Mouse (Mus musculus) lung, postnatal 10 days (tissue): ENCODE results near the gene Slc26a5.
A peak's percentile ranks its signal among the peaks of the same experiment; 100 is the strongest.

Experiments used
- DNase-seq: peaks from one replicate; pipeline ENCODE4 v3.0.0; 2021

Slc26a5 gene

DNA sequence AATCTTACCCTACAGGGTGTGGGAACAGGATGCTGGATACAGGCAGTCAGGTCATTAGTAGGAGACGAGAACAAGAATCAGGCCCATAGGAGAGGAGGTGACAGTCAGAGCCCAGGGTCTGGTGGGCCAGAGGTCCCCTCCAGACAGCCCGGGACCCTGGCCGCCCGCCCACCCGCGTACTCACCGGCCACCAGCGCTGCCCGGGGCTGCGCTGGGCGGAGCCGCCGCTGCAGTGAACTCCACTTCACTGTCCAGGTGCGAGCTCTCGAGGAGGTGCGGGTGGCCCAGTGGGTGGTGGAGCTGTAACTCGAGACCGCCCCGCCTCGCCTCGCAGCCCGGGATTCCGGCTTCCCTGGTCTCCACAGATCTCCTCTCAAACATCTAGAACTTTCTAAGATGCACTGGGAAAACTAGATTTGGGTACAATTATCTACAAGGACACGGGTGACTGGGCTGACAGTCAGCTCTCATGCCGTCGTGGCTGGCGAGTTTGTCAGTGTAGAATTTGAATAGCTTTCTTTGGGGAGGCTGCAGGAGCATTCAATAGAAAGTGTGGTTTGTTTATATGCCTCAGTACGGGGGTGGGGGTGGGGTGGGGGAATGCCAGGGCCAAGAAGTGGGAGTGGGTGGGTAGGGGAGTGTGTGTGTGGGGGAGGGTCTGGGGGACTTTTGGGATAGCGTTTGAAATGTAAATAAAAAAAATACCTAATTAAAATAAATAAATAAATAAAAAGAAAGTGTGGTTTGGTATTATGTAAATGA is at the start of gene Slc26a5:
Slc26a5 (minus strand) TSS at position 259 of the 762 bp plus-strand sequence.
- peak; percentile 9 for DNase-seq

DNA sequence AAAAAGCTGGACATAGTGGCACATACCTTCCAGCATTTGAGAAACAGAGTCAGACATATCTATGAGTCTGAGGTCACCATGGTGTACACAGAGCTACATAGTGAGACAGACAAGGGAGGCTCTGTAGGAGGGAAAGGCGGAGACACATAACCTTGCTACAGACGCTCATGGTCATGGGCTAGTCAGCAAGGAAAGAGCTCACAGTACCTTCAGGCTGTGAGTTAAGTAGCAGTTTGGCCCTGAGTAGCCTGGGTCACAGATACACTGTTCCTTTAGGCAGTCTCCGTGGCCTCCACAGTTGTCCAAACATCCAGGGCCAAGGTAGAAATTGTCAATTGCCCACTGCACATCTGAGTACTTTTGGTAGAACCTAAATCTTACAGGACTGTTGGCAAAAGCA is 49.4 kb upstream of the Slc26a5 start:
- no peak for DNase-seq

DNA sequence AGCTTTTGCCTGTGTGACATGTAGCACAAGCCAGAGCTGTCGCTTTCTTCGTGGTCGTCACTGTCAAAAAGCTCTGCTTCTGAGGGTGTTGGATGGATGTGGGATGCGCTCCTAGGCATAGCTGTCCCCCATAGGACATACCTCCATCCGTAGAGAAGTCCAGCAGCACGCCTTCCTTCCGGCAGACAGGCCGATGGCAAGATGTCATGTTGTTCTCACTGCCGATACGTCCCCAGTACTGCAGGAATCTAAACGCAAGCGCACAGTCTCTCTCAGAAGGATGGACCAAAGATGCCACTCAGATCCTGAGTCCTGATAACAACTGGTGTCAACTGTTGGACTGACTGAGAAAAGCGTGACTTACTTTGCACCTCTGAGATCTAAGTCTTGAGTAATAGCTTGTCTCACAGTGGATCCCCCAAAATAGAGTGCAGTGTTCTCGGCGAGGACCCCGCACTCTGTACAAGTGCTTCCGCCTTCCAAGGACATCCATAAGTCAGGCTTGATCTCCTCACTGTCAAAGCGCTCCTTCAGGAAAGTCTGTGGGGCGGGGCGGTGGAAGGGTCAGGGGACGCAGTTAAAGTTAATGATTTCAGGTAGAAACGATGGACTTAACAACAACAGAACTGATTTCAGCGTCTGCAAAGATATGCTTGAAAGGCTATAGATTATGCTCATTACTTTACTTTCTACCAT is 47.6 kb upstream of the Slc26a5 start:
- DNase-seq = no peak

DNA sequence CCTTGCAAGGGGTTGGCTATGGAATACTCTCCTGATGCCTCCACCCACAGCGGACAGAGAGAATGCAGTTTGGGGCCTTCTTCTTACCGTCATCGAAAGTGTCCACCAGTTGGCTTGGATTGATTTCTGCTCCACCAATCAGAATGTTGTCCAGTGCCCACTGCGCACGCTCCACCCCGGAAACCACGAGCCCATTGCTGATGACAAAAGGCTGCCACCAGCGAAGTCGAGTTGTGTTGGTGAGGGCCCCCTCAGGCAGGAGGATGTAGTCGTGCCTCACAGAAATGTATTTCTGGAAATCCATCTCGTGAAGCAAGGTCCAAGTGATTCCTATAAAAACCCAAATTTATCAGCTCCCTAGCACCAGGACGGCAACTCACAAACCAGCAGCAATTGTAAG is 45.3 kb upstream of the Slc26a5 start:
- DNase-seq = no peak

DNA sequence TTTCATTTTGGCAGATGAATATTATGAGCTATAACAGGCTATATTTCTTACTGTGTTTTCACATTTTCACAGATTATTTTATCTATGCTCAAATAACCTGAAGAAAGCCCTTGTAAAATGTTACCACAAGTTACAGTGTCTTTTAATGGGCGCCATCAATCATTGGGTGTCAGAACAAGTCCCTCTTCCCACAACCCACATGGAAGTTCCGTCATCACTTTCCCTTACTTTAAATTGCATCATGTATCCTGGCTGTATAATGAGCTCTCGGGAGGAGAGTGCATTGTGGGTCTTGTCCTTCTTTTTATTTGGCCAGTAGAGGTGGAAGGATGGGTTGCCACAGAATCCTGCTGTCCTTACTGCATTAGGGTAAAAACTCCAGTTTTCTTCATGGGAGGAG is 44.3 kb upstream of the Slc26a5 start:
- DNase-seq = no peak

DNA sequence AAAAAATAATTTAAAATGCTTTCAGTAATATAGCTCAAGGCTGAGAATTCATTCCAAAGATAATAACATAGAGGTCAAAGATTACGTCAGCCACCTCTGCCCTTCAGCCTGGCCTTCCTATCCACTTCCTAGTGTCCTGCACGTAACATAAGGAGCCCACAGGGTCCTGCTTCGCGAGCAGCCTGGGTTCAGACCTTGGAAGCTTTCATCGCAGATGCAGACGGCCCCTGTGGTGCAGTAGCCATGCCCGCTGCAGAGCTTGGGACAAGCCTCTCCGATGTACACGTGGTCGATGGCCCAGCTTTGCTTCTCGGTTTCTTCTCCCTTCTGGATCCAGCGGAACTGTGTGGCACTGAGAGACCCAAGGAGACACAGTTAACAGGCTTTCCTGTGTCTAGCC is 36.0 kb upstream of the Slc26a5 start:
- DNase-seq = no peak

DNA sequence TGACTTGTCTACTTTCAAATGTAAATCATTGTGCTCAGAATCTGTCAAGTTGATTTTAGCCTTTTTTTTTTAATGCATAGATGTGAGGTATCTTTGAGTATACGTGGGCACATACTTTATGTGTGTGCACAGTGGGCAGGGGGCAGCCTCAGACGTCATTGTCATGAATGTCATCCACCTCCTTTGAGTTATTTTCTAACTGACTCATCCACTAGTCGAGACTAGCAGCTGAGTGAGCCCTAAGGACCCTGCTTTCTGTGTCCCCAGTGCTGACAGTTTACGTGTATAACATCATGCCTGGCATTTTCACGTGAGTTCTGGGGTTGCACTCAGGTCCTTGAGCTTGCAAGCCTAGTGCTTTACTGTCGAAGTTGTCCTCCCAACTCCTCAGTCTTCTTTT is 35.5 kb upstream of the Slc26a5 start:
- DNase-seq = no peak

DNA sequence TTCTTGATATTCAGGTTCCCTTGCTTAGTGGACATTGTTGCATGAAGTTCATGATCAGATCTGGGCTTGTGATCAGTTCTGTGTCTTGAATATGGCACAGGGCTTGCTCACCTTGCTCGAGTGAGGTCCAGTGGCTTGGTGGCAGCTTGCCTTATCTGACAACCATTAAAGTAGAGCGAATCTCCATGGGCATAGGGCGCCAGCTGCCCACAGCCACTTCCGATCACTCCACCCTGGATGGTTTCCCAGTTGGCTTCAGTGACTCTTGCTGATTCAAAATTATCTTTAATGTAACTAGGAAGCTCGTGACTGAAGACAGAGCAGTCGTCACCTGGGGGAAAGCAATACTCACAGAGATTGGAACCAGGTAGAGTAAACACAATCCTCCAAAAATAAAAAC is 33.5 kb upstream of the Slc26a5 start:
- no peak for DNase-seq

DNA sequence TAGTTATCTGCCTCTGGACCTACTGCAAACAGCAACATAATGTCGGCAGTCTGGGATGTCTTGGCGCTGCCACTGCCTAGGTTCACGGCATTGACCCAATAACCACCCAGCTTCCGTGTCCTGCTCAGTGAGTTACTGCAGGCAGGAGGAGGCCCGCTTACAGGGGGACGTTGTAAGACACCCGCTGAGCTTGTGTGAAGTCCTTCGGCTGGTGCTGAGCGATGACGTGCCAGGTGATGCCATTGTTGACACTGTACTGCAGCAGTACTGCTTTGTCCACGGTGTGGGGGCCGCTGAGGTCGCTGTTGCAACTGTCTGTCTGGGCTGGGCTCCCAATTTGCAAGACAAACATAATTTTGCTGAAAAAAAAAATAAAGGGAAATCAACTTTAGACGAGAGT is 31.2 kb upstream of the Slc26a5 start:
- DNase-seq = peak; percentile 34

DNA sequence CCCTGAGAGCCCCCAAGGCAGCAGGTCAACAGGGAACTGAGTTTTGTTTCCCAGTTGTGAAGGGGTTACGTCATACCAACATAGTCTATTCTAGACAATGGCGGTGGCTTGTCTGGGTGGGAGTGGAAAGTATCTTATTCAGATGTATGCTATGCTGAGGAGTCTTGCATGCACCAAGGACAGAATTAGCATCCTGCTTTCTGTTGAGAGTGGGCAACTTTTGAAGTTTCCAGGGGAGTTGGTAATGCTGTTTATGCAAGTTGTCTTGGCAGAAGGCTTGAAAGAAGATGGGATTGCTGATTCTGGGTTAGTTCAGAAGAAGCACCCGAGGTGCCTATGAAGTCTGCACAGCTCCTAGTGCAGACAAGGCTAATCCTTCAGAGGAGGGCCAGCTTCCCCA is 28.8 kb upstream of the Slc26a5 start:
- DNase-seq = no peak

DNA sequence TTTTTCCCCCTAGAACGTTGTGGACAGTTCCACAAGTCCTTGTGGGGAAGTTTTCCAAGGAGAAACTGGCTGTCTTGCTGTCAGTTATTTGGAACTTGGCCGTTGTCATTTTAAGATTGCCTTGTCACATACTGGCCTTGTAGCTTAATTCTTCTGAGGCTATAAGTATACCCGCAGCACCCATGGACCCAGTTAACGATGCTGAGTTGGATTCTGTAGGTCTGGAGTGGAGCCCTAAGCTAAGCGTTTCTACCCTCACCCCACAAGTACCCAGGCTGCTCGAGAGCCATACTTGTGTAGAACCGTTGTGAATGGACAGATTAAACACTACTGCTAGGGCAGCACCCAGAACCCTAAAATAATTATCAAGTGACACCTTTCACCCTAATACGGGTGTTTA is 1.3 kb upstream of the Slc26a5 start:
- DNase-seq = no peak

DNA sequence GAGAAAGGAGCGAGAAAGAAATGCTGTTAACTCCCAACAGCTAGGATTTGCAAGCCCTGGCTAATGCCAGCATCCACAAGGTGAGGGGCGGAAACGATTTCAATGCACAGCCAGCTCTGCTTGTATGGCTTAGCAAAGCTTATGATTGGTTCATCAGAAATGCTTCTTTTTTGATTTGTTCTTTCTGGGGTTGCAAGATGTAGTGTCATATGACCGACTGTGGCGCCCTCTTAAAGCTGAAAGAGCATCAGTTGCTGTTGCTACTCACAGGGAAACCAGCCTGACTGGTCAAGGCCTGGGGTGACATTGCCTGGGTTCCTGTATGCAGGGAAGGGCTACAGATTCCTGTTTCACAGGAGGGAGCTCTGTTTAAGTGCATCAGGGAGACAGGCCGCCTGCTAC is 908 bp upstream of the Slc26a5 start:
- no peak for DNase-seq

DNA sequence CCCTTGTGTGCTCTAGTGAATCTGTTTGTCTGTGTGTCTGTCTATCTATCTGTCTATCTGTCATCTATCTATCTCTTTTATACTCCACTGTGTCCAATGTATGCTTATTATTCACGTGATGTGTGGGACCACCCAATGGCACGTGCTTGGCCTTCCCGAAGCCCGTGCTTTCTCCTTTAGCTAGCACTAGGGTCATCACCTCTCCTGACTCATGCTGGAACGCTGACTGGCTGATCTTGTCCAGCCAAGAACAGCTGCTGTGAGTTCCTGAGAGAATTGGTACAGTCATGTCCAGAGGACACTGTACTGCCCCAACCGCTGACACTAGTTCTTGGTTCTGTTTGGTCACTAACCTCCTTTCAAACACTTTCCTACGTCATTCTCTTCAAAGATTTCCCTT is 6.8 kb downstream of the Slc26a5 start:
- DNase-seq = no peak

DNA sequence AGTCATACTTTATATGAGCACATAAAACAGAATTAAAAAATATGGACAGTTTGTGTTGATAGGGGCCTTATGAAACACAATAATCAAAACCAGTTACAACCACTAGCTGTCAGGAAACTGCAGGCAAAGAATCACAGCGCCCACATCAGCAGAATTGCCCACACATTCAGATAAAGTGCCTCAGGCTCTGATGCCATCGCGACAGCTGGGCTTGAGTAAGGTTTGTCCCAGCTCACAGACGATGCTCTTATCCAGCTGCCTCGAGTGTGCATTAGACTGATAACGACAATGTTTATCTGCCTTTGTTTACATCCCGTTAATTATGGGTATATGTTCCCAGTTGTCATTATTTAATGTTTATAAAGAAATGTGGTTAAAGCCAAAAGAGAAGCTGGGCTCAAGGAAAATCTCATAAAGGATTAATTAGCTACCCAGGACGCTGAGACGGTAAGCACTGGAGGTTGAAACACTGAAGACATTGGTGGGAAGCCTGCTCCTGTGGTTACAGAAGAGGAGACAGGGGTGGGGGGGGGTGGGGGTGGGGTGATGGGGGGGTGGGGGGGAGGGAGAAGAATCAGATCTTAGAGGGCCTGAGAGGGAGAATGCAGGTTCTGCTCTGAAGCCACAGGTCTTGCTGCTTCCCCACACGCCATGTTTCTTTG is 13.6 kb downstream of the Slc26a5 start:
- DNase-seq = no peak

DNA sequence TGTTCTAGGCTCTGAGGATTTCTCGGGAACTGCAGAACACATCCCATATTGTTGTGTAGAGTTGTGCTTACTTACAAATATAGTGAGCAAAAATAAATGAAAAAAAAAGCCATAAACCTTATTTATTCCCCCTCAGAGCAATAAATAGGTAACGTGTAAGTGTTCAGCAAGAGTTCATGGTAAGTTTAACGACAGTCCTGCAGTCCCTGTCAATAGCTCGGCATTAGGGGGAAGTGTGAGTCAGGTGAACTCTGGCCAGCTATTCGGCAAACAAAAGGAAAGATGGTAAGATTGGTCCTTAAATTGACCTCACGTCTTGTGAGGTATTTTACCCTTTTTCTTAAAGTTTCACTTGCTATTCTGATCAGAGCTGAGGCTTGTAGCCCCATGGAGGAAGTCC is 18.0 kb downstream of the Slc26a5 start:
- no peak for DNase-seq

DNA sequence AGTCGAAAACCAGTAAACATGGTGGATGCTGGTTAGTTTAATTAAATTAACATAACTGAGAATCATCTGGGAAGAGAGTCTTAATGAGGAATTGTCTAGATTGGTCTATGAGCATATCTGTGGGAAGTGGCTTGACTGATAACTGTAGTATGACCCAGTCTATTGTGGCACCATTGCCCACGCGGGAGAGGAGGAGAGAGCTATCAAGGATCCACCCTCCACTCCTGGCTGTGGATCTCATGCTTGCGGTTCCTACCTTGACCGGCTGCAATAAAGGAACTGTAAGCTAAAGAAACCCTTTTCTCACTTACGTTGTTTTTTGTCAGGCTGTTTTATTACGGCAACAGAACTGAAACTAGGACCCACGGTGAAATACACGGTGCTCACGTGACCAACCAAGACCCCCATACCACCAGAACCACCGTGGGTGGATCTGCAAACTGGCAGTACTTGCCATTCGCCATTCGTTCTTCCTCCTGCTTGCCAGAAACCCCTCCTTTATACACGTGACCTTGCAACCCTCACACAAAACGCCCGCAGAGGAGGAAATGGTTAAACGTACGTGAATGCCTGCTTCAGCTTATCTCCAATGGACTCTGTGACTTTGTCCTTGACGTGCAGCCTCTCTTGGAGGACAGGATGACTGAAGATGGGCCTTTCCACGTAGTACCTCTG is 18.7 kb downstream of the Slc26a5 start:
- DNase-seq = no peak

DNA sequence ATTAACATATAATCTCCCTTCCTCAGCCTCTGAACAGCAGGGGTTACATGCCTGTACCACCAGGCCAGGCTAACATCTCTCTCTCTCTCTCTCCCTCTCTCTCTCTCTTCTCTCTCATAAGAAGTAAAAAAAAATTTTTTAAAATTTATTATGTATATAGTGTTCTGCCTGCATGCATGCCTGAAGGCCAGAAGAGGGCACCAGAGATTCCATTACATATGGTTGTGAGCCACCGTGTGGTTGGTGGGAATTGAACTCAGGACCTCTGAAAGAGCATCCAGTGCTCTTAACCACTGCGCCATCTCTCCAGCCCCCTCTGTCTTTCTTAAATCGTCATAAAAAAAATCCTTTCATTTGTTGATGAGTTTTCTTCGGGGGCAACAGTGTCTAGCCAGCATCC is 20.7 kb downstream of the Slc26a5 start:
- DNase-seq = no peak

DNA sequence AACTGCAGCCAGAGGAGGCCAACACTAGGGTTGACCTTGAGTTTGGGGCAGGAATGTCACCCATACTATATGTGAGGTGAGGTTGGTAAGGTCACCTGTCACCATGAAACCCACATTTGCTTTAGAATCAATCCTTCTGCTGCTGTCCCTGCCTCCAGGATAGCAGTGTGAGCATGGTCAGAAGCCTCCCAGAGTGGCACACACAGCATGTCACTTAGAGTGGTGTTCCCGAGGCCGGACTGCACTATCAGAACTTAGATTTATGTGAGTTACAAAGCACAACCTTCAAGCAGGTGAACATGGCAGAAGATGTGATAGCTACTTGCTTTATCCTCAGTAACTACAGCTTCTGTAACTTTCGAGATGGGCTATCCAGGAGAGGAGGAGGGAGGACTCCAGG is 33.6 kb downstream of the Slc26a5 start:
- DNase-seq = no peak

DNA sequence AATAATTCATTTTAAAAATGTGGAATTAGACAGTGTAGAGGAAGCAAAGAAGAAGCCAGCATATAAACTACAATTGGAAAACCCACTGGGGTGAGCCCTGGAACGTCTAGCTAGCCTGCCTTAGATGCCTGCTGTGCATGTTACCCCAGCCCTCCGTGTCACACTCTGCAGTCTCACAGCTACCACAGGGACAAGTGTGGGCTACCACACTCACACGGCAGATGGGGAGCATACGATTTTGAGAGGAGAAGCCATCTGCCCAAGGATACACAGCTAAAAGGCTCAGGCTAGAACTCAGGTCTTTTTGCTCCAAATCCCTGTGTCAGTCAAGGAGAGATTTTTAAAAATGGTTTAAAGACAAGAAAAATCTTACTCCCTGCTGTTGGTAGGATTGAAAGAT is 36.5 kb downstream of the Slc26a5 start:
- DNase-seq = no peak

DNA sequence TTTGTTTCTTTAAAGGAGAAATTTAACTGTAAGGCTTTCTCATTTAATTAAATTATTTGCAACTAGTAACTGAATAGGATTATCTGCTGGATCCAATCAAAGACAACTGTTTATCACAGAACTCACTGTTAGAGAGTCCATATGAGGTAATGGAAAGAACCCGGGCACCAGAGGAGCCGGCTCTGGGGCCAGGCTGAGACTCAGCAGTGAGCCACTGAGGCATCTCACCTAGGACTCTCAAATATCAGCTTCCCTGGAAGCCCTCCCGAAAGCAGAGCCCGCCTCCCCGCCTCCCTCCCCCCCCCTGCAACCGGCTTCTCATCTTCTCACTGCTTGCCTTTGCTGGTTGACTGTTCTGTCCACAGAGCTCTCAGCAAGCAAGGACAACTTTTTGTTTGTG is 37.8 kb downstream of the Slc26a5 start:
- DNase-seq = no peak

DNA sequence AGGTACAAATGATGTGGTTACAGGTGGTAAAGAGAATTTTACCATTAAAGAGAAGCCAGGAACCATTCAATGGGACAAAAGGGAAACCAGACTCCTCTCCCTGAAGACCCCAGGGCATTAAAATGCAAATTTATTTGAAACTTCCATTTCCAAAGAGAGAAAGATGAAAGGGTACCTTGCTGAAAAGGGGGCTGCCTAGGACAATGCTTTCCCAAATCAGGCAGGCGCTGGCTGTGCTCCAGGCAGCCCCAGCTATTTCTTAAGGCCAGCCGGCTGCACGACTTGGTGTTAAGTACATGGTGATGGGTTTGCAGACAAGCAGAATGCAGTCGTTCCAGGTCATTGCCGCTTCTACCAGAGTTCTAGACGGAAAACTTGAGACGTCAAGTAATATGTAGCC is 39.0 kb downstream of the Slc26a5 start:
- no peak for DNase-seq

DNA sequence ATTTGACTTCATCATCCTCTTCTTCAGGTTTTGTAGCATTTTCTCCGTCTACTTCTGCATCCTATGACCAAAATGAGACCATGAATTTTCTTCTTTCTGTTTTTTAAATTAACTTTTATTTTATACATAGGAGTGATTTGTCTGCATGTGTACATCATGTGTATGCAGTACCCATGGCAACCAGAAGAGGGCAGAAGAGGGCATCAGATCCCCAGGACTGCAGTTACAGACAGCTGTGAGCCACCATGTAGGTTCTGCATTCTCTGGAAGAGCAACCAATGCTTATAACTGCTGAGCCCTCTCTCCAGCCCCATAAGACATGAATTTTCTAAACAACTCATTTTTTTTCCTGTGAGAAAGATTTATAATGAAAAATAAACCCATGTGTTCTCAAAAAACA is 51.4 kb downstream of the Slc26a5 start:
- DNase-seq = peak; percentile 33

DNA sequence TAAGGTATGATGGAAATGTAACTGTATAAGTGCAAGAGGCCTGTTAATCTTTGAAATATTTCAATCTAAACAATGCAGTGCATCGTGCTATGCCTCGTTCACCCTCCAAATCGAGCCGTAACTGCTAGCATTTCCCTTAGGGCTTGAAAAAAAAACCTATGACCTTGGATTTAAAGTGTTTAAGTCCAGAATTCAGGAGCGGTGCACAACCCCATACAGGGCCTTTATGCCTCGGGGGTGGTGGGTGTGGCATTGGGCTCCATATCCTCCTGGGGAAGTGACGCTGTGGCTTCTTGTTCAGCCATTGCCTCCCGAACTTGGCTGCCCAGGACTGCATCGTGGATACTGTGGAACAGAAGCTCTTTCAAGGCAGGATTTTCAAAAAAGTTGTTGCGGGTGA is 54.5 kb downstream of the Slc26a5 start:
- no peak for DNase-seq

DNA sequence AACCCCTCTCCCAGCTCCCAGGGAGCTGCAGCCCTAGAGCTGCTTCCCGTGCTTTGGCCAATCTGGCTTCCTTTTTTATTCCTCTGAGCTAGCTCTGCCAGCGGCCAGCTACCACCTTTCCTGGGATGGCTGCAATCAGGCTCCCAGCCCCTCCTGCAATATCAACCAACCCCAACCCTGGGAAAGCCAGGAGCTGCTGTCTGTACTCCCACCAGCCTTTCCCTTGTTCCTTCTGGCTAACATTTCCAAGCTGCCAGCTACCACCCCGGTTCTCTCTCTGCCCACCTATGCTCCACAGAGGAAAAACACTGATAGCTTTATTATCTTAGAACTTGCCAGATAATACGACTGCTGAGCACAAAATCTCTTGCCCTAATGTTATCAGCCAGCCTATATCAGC is 60.6 kb downstream of the Slc26a5 start:
- no peak for DNase-seq
